Mouse (Mus musculus): ENCODE data around the gene Fam207a. TPM values are rescaled to one million over a fixed set of nuclear protein-coding genes. Genes with fewer than 3 reads are reported as not detected.

Fam207a gene
- polyA plus RNA-seq, 1 experiment from 2014 or later = 46.5 TPM

GRCm38 (mm10) chr10:77485786-77486185 is 29.8 kb downstream of the Fam207a start:
- Histone ChIP-seq H3K4me1 (no peaks in the 10 kb centered on the region), H3K27ac (replicated peaks) (no peak overlapping the region), H3K4me3 (no peak overlapping the region), H3K9me3 (no peaks in the 10 kb centered on the region), H3K36me3 (peaks cover 42% of the 10 kb centered on the region), H3K4me2 (replicated peaks) (no peak overlapping the region), H3K27me3 (no peaks in the 10 kb centered on the region), H3K9ac (replicated peaks) (no peak overlapping the region)
- no peak for ATAC-seq (ENCODE audit: low FRiP score, low read depth)
- WGBS = 89% methylated on average over 3 of the region's 3 CpGs

- 72% methylated on average over 18 of the region's 18 CpGs for WGBS
- Histone ChIP-seq H3K4me2 (replicated peaks) (no peak overlapping the region), H3K27ac (replicated peaks) (no peak overlapping the region), H3K27me3 (no peaks in the 10 kb centered on the region), H3K4me1 (no peaks in the 10 kb centered on the region), H3K9me3 (no peaks in the 10 kb centered on the region), H3K36me3 (peaks cover 31% of the 10 kb centered on the region), H3K9ac (replicated peaks) (no peak overlapping the region), H3K4me3 (no peak overlapping the region)
- ATAC-seq (ENCODE audit: low FRiP score, low read depth) = no peak
These were observed 31.2 kb downstream of the Fam207a start for GRCm38 (mm10) chr10:77484205-77484935.

GRCm38 (mm10) chr10:77481814-77482213 is 33.8 kb downstream of the Fam207a start:
- Histone ChIP-seq H3K9ac (replicated peaks) (no peak overlapping the region), H3K4me1 (no peaks in the 10 kb centered on the region), H3K4me2 (replicated peaks) (no peak overlapping the region), H3K4me3 (no peak overlapping the region), H3K27ac (replicated peaks) (no peak overlapping the region), H3K9me3 (no peaks in the 10 kb centered on the region), H3K36me3 (peaks cover 5% of the 10 kb centered on the region), H3K27me3 (no peaks in the 10 kb centered on the region)
- no peak for ATAC-seq (ENCODE audit: low FRiP score, low read depth)

GRCm38 (mm10) chr10:77479972-77480371 is 35.6 kb downstream of the Fam207a start:
- Histone ChIP-seq H3K9ac (replicated peaks) (no peak overlapping the region), H3K4me1 (no peaks in the 10 kb centered on the region), H3K9me3 (no peaks in the 10 kb centered on the region), H3K4me2 (replicated peaks) (no peak overlapping the region), H3K27me3 (no peaks in the 10 kb centered on the region), H3K36me3 (no peaks in the 10 kb centered on the region), H3K4me3 (no peak overlapping the region), H3K27ac (replicated peaks) (no peak overlapping the region)
- 88% methylated on average over 1 of the region's 1 CpGs for WGBS
- ATAC-seq (ENCODE audit: low FRiP score, low read depth) = no peak

- no peak for ATAC-seq (ENCODE audit: low FRiP score, low read depth)
- H3K27ac ChIP-seq (replicated peaks) = no peak overlapping the region
These were observed 38.7 kb downstream of the Fam207a start for GRCm38 (mm10) chr10:77476907-77477306.

GRCm38 (mm10) chr10:77472188-77472587 is 43.4 kb downstream of the Fam207a start:
- WGBS = 84% methylated on average over 5 of the region's 5 CpGs
- Histone ChIP-seq H3K9ac (replicated peaks) (no peak overlapping the region), H3K4me3 (no peak overlapping the region), H3K9me3 (no peaks in the 10 kb centered on the region), H3K27ac (replicated peaks) (no peak overlapping the region), H3K4me1 (no peaks in the 10 kb centered on the region), H3K27me3 (no peaks in the 10 kb centered on the region), H3K36me3 (no peaks in the 10 kb centered on the region), H3K4me2 (replicated peaks) (no peak overlapping the region)
- no peak for ATAC-seq (ENCODE audit: low FRiP score, low read depth)

More at GRCm38 (mm10) chr10:77476907-77477306, 38.7 kb downstream of the Fam207a start:
- H3K4me2 ChIP-seq (replicated peaks) = no peak overlapping the region
- no peaks in the 10 kb centered on the region for H3K27me3 ChIP-seq
- no peak overlapping the region for H3K4me3 ChIP-seq
- 92% methylated on average over 3 of the region's 3 CpGs for WGBS
- H3K36me3 ChIP-seq = no peaks in the 10 kb centered on the region
- H3K4me1 ChIP-seq = no peaks in the 10 kb centered on the region
- no peak overlapping the region for H3K9ac ChIP-seq (replicated peaks)
- H3K9me3 ChIP-seq = no peaks in the 10 kb centered on the region

- 88% methylated on average over 7 of the region's 7 CpGs for WGBS
- H3K4me2 ChIP-seq (replicated peaks) = no peak overlapping the region
- H3K27ac ChIP-seq (replicated peaks) = no peak overlapping the region
- no peak overlapping the region for H3K4me3 ChIP-seq
- ATAC-seq (ENCODE audit: low FRiP score, low read depth) = no peak
- no peaks in the 10 kb centered on the region for H3K36me3 ChIP-seq
- no peak overlapping the region for H3K9ac ChIP-seq (replicated peaks)
- no peaks in the 10 kb centered on the region for H3K4me1 ChIP-seq
- no peaks in the 10 kb centered on the region for H3K27me3 ChIP-seq
- H3K9me3 ChIP-seq = no peaks in the 10 kb centered on the region
These were observed 44.1 kb downstream of the Fam207a start for GRCm38 (mm10) chr10:77471512-77471911.

- H3K4me1 ChIP-seq = no peaks in the 10 kb centered on the region
- H3K4me2 ChIP-seq (replicated peaks) = no peak overlapping the region
- H3K27ac ChIP-seq (replicated peaks) = no peak overlapping the region
- no peaks in the 10 kb centered on the region for H3K36me3 ChIP-seq
- H3K27me3 ChIP-seq = no peaks in the 10 kb centered on the region
- H3K9me3 ChIP-seq = no peaks in the 10 kb centered on the region
- ATAC-seq (ENCODE audit: low FRiP score, low read depth) = no peak
- 76% methylated on average over 3 of the region's 3 CpGs for WGBS
- H3K4me3 ChIP-seq = no peak overlapping the region
- no peak overlapping the region for H3K9ac ChIP-seq (replicated peaks)
These were observed 44.8 kb downstream of the Fam207a start for GRCm38 (mm10) chr10:77470763-77471162.

- Histone ChIP-seq H3K4me3 (no peak overlapping the region), H3K27me3 (no peaks in the 10 kb centered on the region), H3K9me3 (no peaks in the 10 kb centered on the region), H3K9ac (replicated peaks) (no peak overlapping the region), H3K4me2 (replicated peaks) (no peak overlapping the region), H3K27ac (replicated peaks) (no peak overlapping the region), H3K4me1 (no peaks in the 10 kb centered on the region), H3K36me3 (no peaks in the 10 kb centered on the region)
- WGBS = 74% methylated on average over 4 of the region's 4 CpGs
- ATAC-seq (ENCODE audit: low FRiP score, low read depth) = no peak
These were observed 46.9 kb downstream of the Fam207a start for GRCm38 (mm10) chr10:77468675-77469074.

GRCm38 (mm10) chr10:77467407-77467806 is 48.2 kb downstream of the Fam207a start:
- Histone ChIP-seq H3K9me3 (no peaks in the 10 kb centered on the region), H3K9ac (replicated peaks) (no peak overlapping the region)
- 88% methylated on average over 6 of the region's 6 CpGs for WGBS

GRCm38 (mm10) chr10:77465902-77466301 is 49.7 kb downstream of the Fam207a start:
- Histone ChIP-seq H3K36me3 (no peaks in the 10 kb centered on the region), H3K27me3 (no peaks in the 10 kb centered on the region), H3K9me3 (no peaks in the 10 kb centered on the region), H3K4me1 (no peaks in the 10 kb centered on the region), H3K9ac (replicated peaks) (no peak overlapping the region), H3K27ac (replicated peaks) (no peak overlapping the region), H3K4me3 (no peak overlapping the region), H3K4me2 (replicated peaks) (no peak overlapping the region)
- 91% methylated on average over 5 of the region's 5 CpGs for WGBS
- ATAC-seq (ENCODE audit: low FRiP score, low read depth) = no peak

More at GRCm38 (mm10) chr10:77467407-77467806, 48.2 kb downstream of the Fam207a start:
- H3K4me1 ChIP-seq = no peaks in the 10 kb centered on the region
- no peak overlapping the region for H3K4me3 ChIP-seq
- H3K27me3 ChIP-seq = no peaks in the 10 kb centered on the region
- H3K36me3 ChIP-seq = no peaks in the 10 kb centered on the region
- ATAC-seq (ENCODE audit: low FRiP score, low read depth) = no peak
- H3K27ac ChIP-seq (replicated peaks) = no peak overlapping the region
- H3K4me2 ChIP-seq (replicated peaks) = no peak overlapping the region

- no peak for ATAC-seq (ENCODE audit: low FRiP score, low read depth)
- no peak overlapping the region for H3K4me2 ChIP-seq (replicated peaks)
- no peaks in the 10 kb centered on the region for H3K27me3 ChIP-seq
- no peak overlapping the region for H3K9ac ChIP-seq (replicated peaks)
- H3K4me1 ChIP-seq = no peaks in the 10 kb centered on the region
- no peak overlapping the region for H3K4me3 ChIP-seq
- H3K9me3 ChIP-seq = no peaks in the 10 kb centered on the region
- 79% methylated on average over 10 of the region's 10 CpGs for WGBS
- no peaks in the 10 kb centered on the region for H3K36me3 ChIP-seq
- no peak overlapping the region for H3K27ac ChIP-seq (replicated peaks)
These were observed 51.2 kb downstream of the Fam207a start for GRCm38 (mm10) chr10:77464181-77464936.

All from midbrain, embryonic 12.5 days (tissue).